Mouse (Mus musculus) kidney, adult 18-20 months (tissue): ENCODE results near the gene Mis18a.

ENCODE experiments used
- DNase-seq: peaks from one replicate; pipeline ENCODE4 v3.0.0; 2021

Mis18a gene

GRCm38 (mm10) chr16:90727233-90728115, at the start of gene Mis18a:
Gene Mis18a (minus strand): TSS chr16:90727404.
- DNase-seq: peak; percentile 96

GRCm38 (mm10) chr16:90775946-90776520, 48.8 kb upstream of the Mis18a start:
- DNase-seq: no peak

- no peak for DNase-seq
Measured at GRCm38 (mm10) chr16:90774646-90775045, 47.4 kb upstream of the Mis18a start.

GRCm38 (mm10) chr16:90774216-90774615, 47.0 kb upstream of the Mis18a start:
- DNase-seq: no peak

GRCm38 (mm10) chr16:90766919-90767454, 39.8 kb upstream of the Mis18a start:
- no peak for DNase-seq

- no peak for DNase-seq
Measured at GRCm38 (mm10) chr16:90765195-90765877, 38.1 kb upstream of the Mis18a start.

GRCm38 (mm10) chr16:90760515-90760914, 33.3 kb upstream of the Mis18a start:
- DNase-seq: no peak

GRCm38 (mm10) chr16:90759335-90759734, 32.1 kb upstream of the Mis18a start:
- DNase-seq: no peak

GRCm38 (mm10) chr16:90753386-90753941, 26.3 kb upstream of the Mis18a start:
- no peak for DNase-seq

- DNase-seq: no peak
Measured at GRCm38 (mm10) chr16:90748169-90748568, 21.0 kb upstream of the Mis18a start.

- DNase-seq: no peak
Measured at GRCm38 (mm10) chr16:90747143-90747542, 19.9 kb upstream of the Mis18a start.

GRCm38 (mm10) chr16:90738092-90738956, 11.1 kb upstream of the Mis18a start, which contains the start of gene Mrap:
Gene Mrap (plus strand): TSS chr16:90738207.
- no peak for DNase-seq

GRCm38 (mm10) chr16:90736672-90737270, 9.6 kb upstream of the Mis18a start:
- no peak for DNase-seq

GRCm38 (mm10) chr16:90735611-90736010, 8.4 kb upstream of the Mis18a start:
- DNase-seq: no peak

GRCm38 (mm10) chr16:90726600-90727227, 490 bp downstream of the Mis18a start:
- no peak for DNase-seq

GRCm38 (mm10) chr16:90724051-90724450, 3.2 kb downstream of the Mis18a start:
- no peak for DNase-seq

GRCm38 (mm10) chr16:90710313-90710712, 16.9 kb downstream of the Mis18a start:
- DNase-seq: no peak

- peak; percentile 42 for DNase-seq
Measured at GRCm38 (mm10) chr16:90709711-90710289, 17.4 kb downstream of the Mis18a start.

- DNase-seq: no peak
Measured at GRCm38 (mm10) chr16:90706279-90706678, 20.9 kb downstream of the Mis18a start.

GRCm38 (mm10) chr16:90704161-90704825, 22.9 kb downstream of the Mis18a start:
- DNase-seq: no peak
